Mouse (Mus musculus) skeletal muscle tissue, postnatal 0 days (tissue): Measurements from ENCODE around the gene Pla2g7. TPM values are rescaled to one million over a fixed set of nuclear protein-coding genes. Genes with fewer than 3 reads are reported as not detected.

Experiments used
- polyA plus RNA-seq: library from polyadenylated mRNA; unstranded; fragments of >200 nt; fragmentation: Nextera tagmentation; extraction: Ambion mirVana; gene quantifications from 2 replicates; pipeline ENCODE4 v1.2.1, GENCODE M21; 2015

Gene Pla2g7
- polyA plus RNA-seq: 21.0 and 23.0 TPM in 2 replicates

GRCm38 (mm10) chr17:43567992-43568888 lies at the start of gene Pla2g7:
Gene Pla2g7 (plus strand): TSS chr17:43568098.

GRCm38 (mm10) chr17:43543539-43543938 lies 24.4 kb upstream of the Pla2g7 start, which contains the start of gene Ankrd66:
Gene Ankrd66 (minus strand): TSS chr17:43543639.

GRCm38 (mm10) chr17:43629496-43630426 lies 61.9 kb downstream of the Pla2g7 start, which contains the start of gene Tdrd6:
Gene Tdrd6 (minus strand): TSS chr17:43630299.

Other genes starting within 250 kb of the Pla2g7 start
- 14.5 and 16.4 TPM in 2 replicates for gene Adgrf5, start 207.6 kb upstream of the Pla2g7 start, polyA plus RNA-seq
- gene Mep1a, start 65.3 kb upstream of the Pla2g7 start, polyA plus RNA-seq: not detected in 2 replicates
- 0.10 and 0.22 TPM in 2 replicates for gene Ankrd66, start 24.5 kb upstream of the Pla2g7 start, polyA plus RNA-seq
- 0.12 TPM in 1 of 2 replicates, not detected in the other for gene Tdrd6, start 62.2 kb downstream of the Pla2g7 start, polyA plus RNA-seq
- gene Slc25a27, start 99.1 kb downstream of the Pla2g7 start, polyA plus RNA-seq: 7.4 and 10.8 TPM in 2 replicates
- 8.8 and 9.3 TPM in 2 replicates for gene Cyp39a1, start 99.3 kb downstream of the Pla2g7 start, polyA plus RNA-seq
- gene Rcan2, start 233.3 kb downstream of the Pla2g7 start, polyA plus RNA-seq: 7.2 TPM in 2 replicates